Mouse (Mus musculus) heart, adult 2 months (tissue): ENCODE data around the gene Slc35a3. TPM values are rescaled to one million over a fixed set of nuclear protein-coding genes. Genes with fewer than 3 reads are reported as not detected.

Experiments
- DNase-seq, 2 experiments: peaks; one replicate each; pipeline ENCODE4 v3.0.0; 2021
- H3K27ac ChIP-seq: fragments of 200-600 bp; 2 replicates; pipeline ENCODE4 v1.8.1; 2022
- H3K27me3 ChIP-seq: fragments of 200-500 bp; 2 replicates; pipeline ENCODE4 v1.6.1; 2012; ENCODE audit warnings: mild to moderate bottlenecking, low read length, inconsistent platforms, mixed read lengths; ENCODE audit not compliant: control insufficient read depth, insufficient read depth
- H3K36me3 ChIP-seq: fragments of 200-500 bp; 2 replicates; pipeline ENCODE4 v1.6.1; 2012; ENCODE audit warnings: low read length, inconsistent platforms; ENCODE audit not compliant: control insufficient read depth, insufficient read depth
- H3K4me1 ChIP-seq: fragments of 200-500 bp; 2 replicates; pipeline ENCODE4 v1.6.1; 2011; ENCODE audit warnings: low read length; ENCODE audit not compliant: control insufficient read depth, insufficient read depth
- H3K4me3 ChIP-seq: fragments of 200-600 bp; 2 replicates; pipeline ENCODE4 v1.8.1; 2022
- H3K79me2 ChIP-seq: fragments of 200-500 bp; replicated peaks from 2 replicates; pipeline ENCODE4 v1.6.1; 2012; ENCODE audit warnings: mild to moderate bottlenecking, inconsistent platforms, low read length, moderate library complexity, mixed read lengths; ENCODE audit not compliant: control insufficient read depth, insufficient read depth
- H3K9ac ChIP-seq: fragments of 200-500 bp; 2 replicates; pipeline ENCODE4 v1.6.1; 2012; ENCODE audit warnings: low read depth, mild to moderate bottlenecking, control low read depth, inconsistent platforms, low read length, mixed read lengths
- CTCF ChIP-seq: fragments of 200-600 bp; IDR thresholded peaks from 2 replicates; pipeline ENCODE4 v1.8.1; 2022; ENCODE audit warnings: antibody characterized with exemption, mild to moderate bottlenecking, moderate library complexity
- EP300 ChIP-seq: fragments of 200-500 bp; IDR thresholded peaks from 2 replicates; pipeline ENCODE4 v1.6.1; 2011; ENCODE audit warnings: low read depth, low read length, control low read depth; ENCODE audit not compliant: insufficient read depth
- POLR2A ChIP-seq: fragments of 200-500 bp; IDR thresholded peaks from 2 replicates; pipeline ENCODE4 v1.6.1; 2011; ENCODE audit warnings: mild to moderate bottlenecking, low read depth, low read length, control low read depth; ENCODE audit not compliant: insufficient read depth
- WGBS: fragments of 180-500 bp; shearing (Covaris S2); methylation state at CpG from one replicate; pipeline ENCODE4 v1.1.7; 2018; 5-methylcytosine and 5-hydroxymethylcytosine counted together
- intact Hi-C: fragments of 180-260 bp; cut with DNase I; formaldehyde crosslinking; loops from one replicate; pipeline ENCODE4 v1.15.1; 2025
- polyA plus RNA-seq: library from polyadenylated mRNA; depleted of rRNA; stranded (reverse); fragments of >200 nt; gene quantifications from 2 replicates; pipeline ENCODE4 v1.2.3, GENCODE M21; 2012
- total RNA-seq, 2 experiments: library from RNA; stranded (reverse); gene quantifications; 2 replicates each; pipeline ENCODE4 v1.2.3; 2021

The Slc35a3 gene
- total and polyA plus RNA-seq, 3 experiments = 5.7 to 11.2 (median 10.7) TPM

- H3K79me2 ChIP-seq = no peaks in the 10 kb centered on the region
- intact Hi-C loops = no loop called here
- no peak for DNase-seq
- no peak for TF ChIP-seq POLR2A
- TF ChIP-seq CTCF = no peak
- no peak for TF ChIP-seq EP300
- H3K4me3 ChIP-seq = no peak overlapping the region
- no peaks in the 10 kb centered on the region for H3K36me3 ChIP-seq
- H3K4me1 ChIP-seq = peaks cover 2% of the 10 kb centered on the region
- H3K27ac ChIP-seq = no peak overlapping the region
- no peaks in the 10 kb centered on the region for H3K27me3 ChIP-seq
- H3K9ac ChIP-seq = no peak overlapping the region
- 62% methylated on average over 10 of the region's 10 CpGs for WGBS
These were observed 11.2 kb upstream of the Slc35a3 start for GRCm38 (mm10) chr3:116723496-116724481.

- H3K9ac ChIP-seq = no peak overlapping the region
- no peak overlapping the region for H3K27ac ChIP-seq
- TF ChIP-seq EP300 (no peak), CTCF (no peak), POLR2A (no peak)
- H3K4me1 ChIP-seq = peaks cover 2% of the 10 kb centered on the region
- 76% methylated on average over 4 of the region's 4 CpGs for WGBS
- H3K36me3 ChIP-seq = no peaks in the 10 kb centered on the region
- no peak overlapping the region for H3K4me3 ChIP-seq
- intact Hi-C loops = no loop called here
- H3K27me3 ChIP-seq = no peaks in the 10 kb centered on the region
- no peaks in the 10 kb centered on the region for H3K79me2 ChIP-seq
- no peak for DNase-seq
These were observed 10.3 kb upstream of the Slc35a3 start for GRCm38 (mm10) chr3:116722980-116723379.

DNA sequence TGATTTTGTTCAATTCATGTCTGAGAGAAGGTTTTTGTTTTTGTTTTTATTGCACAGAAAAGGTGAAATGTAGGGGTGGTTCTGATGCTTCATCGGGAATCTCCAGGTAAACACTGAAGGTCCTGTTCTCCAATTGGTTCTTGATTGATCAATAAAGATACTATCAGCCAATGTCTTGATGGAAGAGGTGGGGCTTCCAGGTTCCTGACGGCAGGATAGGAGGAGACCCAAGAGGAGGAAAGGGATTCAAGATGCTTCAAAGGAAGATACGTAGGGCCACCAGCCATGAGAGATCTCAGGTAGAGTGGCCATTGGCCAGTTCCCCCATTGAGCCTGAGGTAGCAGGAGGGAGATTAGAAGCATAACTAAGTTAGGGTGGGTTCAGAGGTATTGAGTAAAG lies 6.3 kb upstream of the Slc35a3 start:
- intact Hi-C loops = no loop called here

DNA sequence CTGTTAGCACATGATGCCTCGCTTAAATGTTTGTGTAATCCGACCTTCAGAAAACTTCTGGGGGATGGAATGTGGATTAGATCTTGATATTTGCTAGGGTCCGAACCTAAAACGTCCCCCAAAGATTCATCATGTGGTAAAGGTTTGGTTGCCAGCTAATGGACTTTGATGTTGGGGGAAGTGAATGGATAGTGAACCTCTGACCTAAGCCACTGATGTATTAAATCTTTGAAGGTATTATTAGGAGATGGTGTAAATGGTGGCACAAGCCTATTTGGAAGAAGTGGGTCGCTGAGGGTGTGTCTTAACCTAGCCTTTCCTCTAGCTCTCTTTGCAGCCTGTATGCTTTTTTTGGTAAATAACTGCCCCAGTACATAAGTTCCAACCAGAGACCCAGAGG lies 400 bp upstream of the Slc35a3 start:
- DNase-seq = no peak
- Histone ChIP-seq H3K9ac (no peak overlapping the region; the same call in 1 of the 2 replicates), H3K4me1 (peaks cover 9% of the 10 kb centered on the region), H3K27me3 (no peaks in the 10 kb centered on the region), H3K27ac (peak overlapping the region; percentile 91; the same call in 1 of the 2 replicates), H3K4me3 (peak overlapping the region; percentile 80), H3K79me2 (peaks cover 4% of the 10 kb centered on the region; the same call in 1 of the 2 replicates), H3K36me3 (peaks cover 4% of the 10 kb centered on the region; the same call in 1 of the 2 replicates)
- 28% methylated on average over 5 of the region's 5 CpGs for WGBS
- intact Hi-C loops = loop anchor here (5.0 kb wide), 1 partner anchor 201 kb away; the partner anchor contains the start of gene Dbt
- TF ChIP-seq POLR2A = no peak
- TF ChIP-seq EP300 = no peak
- no peak for TF ChIP-seq CTCF

More for the DNA sequence above, 6.3 kb upstream of the Slc35a3 start:
- no peak overlapping the region for H3K4me3 ChIP-seq
- H3K36me3 ChIP-seq = no peaks in the 10 kb centered on the region
- WGBS = 67% methylated on average over 3 of the region's 3 CpGs
- H3K79me2 ChIP-seq = no peaks in the 10 kb centered on the region
- H3K4me1 ChIP-seq = no peaks in the 10 kb centered on the region; the same call in 1 of the 2 replicates
- no peak for DNase-seq
- no peak overlapping the region for H3K9ac ChIP-seq
- H3K27me3 ChIP-seq = no peaks in the 10 kb centered on the region
- TF ChIP-seq CTCF (no peak), POLR2A (no peak)
- H3K27ac ChIP-seq = no peak overlapping the region

- peaks cover 9% of the 10 kb centered on the region for H3K4me1 ChIP-seq
- DNase-seq = peak; percentile 89 to 93
- WGBS = under 1% methylated on average over 73 of the region's 85 CpGs
- TF ChIP-seq POLR2A (peak; percentile 34; the same call in 1 of the 2 replicates), EP300 (0 out of 2 replicates have a peak, but pooled peaks have one; percentile 18), CTCF (no peak)
- intact Hi-C loops = loop anchor here (1.0 to 5.0 kb wide), 3 partner anchors 49 to 200 kb away; partner anchors contain the start of genes Dbt and Mfsd14a
- H3K9ac ChIP-seq = peak overlapping the region; percentile 93
- peaks cover 4% of the 10 kb centered on the region; the same call in 1 of the 2 replicates for H3K79me2 ChIP-seq
- H3K27ac ChIP-seq = peak overlapping the region; percentile 91
- H3K27me3 ChIP-seq = no peaks in the 10 kb centered on the region
- H3K36me3 ChIP-seq = peaks cover 4% of the 10 kb centered on the region; the same call in 1 of the 2 replicates
- peak overlapping the region; percentile 80 for H3K4me3 ChIP-seq
These were observed 801 bp downstream of the Slc35a3 start for GRCm38 (mm10) chr3:116711624-116712435.
